Mouse (Mus musculus): Measurements from ENCODE around the gene Sema3b.
A peak's percentile ranks its signal among the peaks of the same experiment; 100 is the strongest.

The Sema3b gene

DNA sequence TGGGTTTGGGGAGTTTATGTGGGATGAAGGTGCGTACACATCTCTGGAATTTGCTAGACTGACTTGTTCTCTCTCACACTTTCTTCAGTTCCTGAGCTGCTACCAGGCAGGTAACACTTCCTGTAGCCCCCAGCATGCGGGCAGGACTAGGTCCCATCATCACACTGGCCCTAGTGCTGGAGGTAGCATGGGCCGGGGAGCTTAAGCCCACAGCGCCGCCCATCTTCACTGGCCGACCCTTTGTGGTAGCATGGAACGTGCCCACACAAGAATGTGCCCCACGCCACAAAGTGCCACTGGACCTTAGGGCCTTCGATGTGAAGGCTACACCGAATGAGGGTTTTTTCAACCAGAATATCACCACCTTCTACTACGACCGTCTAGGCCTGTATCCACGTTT is 39.0 kb downstream of the Sema3b start:
- DNase-seq (ENCODE audit: low read depth, low spot score), result no peak

DNA sequence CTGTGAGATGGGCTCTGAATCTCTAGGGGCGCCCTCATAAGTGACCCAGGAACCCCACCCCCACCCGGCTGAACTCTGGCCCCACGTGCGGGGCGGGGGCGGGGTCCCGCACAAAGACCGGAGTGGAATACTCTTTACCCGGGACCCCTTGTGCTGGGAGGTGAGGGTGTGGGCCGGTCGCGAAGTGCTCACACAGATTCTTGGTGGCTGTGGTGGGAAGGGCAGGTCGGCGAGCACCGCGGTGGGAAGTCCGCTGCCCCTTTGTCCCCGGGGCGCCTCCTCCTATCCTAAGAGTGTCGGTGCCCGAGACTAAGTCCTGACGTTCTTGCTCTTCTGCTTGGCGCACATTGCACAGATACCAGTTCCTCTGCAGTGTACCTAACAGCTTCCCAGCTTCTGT is 39.8 kb downstream of the Sema3b start:
- DNase-seq (ENCODE audit: low read depth, low spot score), result no peak

DNA sequence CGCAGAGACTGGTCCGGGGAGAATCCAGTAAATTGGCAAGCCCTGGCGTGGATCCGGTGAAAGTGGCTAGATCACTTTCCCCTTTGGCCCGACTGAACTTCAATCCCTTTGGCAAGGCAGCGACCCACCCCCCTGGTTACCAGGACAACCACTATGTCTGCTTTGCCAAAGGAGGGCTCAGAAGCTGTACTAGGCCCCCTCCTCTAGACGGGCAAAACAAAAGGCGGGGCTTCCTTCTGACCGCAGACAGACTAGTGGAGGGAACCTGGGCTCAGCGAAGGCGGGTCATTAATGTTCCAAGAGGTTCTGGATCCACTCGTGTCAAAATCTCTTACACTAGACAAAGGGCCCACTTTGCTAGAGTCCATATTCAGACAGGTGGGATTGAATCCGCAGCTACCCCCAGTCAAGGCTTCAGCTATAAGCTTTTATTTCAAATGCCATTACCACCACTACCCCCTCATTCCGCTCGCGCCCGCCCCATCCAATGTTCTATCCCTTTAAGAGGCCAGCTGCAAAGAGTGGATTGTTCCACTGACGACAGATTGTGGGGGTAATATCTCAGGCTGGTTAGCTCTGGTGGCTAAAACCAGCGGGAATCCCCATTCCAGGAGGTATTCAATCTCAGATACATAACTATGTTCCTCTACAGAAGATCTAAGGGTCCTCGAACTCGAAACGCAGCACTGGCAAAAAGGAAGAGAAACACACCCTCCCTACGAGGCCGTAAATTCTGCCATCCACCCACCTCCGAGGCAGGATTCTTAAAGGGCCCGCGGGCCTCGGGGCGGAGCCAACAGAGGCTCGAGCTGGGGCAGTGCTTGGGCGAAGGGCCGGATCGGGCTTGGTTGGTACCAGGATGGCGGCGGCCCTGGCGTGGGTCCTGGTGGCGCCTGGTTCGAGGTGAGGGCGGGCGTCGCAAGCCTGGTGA is 40.4 kb downstream of the Sema3b start:
- DNase-seq (ENCODE audit: low read depth, low spot score), result peak; percentile 95

DNA sequence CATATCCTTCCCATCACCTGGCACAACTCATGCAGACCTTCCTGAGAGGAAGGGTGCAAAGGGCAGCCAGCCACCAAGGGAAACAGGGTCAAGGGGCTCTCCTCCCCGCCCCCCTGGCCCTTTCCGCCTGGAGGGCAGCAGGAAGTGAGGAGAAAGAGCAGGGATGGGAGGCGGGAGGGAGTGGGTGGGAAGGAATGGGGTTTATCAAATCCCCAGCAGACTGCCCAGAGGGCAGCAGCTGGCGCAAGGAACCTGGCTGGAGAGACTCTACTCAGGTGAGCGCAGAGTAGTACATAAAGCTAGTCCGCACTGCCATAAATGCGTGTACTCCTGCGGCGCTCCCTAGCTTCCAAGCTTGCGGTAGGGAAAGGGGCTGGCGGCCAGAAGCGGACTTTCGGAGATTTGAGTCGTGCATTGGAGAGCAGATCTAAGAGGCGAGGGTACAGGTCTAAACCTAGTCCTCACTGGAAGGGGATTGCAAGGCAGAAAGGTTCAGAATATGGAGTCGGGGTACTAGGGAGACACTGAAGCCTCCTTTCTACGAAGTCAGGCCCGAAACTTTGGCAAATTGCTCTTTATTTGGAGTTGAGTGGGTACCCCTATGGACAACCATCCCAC is 41.2 kb downstream of the Sema3b start, which contains the start of gene Hyal2:
TSS of gene Hyal2 (plus strand) at position 244 of the 618 bp plus-strand sequence.
- no peak for DNase-seq (ENCODE audit: low read depth, low spot score)

DNA sequence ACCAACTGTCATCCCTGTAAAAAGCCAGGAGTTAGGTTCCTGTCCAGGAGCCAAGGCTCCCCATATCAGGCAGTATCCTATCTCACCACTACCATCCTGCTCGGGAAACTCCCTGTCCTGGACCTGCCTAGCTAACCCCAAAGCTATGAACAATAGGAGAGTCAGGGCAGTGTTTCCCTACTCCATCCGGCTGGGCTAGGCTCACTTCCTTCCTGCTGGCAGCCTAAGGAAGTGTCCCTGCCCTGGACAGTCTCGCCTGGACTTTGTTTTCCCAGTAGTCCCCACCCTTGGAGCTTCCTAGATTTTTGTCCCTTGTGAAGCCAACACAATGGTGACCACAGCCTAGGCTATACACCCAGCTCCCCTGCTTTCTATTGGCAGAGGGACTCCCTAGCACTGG is 42.2 kb downstream of the Sema3b start:
- DNase-seq (ENCODE audit: low read depth, low spot score), result no peak

DNA sequence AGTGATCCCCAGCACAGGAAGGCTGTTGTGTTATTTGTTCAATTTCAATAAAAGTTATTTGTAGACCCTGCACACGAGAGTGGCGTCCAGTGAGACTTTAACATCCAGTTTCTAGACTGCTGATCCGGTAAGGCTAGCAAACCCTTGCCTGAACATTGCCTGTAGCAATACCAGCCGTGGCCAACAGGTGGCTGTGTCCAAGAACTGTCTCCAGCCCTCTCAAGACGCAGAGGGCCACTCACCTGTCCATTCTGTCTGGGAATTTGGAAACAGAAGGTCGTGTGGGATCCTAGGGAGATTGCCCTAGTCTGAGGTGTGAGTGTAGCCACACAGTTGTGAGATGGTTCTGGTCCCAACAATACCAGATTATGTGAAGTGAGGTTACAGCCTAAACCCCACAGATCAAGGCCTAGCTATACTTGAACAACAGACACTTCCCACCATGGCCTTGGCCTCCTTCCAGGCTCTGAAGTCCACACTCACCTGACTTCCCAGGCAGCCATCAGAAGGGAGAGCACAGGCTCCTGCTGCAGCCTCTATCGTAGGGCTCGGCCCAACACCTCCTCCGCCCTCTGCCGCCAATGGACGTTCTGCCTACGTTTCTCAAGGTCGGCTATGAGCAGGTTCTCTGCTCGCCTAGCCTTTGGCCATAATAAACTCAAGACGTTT is 42.9 kb downstream of the Sema3b start:
- peak; percentile 82 for DNase-seq (ENCODE audit: low read depth, low spot score)

DNA sequence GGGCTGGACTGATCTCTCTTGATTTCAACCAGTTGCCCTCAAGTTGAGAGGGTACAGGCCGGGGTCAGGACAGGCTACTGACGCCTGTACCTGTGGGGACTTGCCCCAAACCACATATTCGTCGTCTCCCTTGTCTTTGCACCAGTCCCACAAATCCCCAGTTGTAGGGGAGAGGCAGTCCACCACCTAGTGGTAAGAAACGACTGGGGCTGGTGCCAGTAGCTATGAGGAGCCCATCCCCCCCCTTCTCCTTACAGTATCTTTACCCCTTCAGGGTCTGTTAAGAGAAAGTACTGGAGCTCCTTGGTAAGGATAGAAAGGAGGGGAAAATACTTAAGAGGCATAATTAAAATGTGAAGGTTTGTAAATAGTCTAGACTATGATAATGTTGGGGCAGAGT is 43.5 kb downstream of the Sema3b start:
- peak; percentile 50 for DNase-seq (ENCODE audit: low read depth, low spot score)

DNA sequence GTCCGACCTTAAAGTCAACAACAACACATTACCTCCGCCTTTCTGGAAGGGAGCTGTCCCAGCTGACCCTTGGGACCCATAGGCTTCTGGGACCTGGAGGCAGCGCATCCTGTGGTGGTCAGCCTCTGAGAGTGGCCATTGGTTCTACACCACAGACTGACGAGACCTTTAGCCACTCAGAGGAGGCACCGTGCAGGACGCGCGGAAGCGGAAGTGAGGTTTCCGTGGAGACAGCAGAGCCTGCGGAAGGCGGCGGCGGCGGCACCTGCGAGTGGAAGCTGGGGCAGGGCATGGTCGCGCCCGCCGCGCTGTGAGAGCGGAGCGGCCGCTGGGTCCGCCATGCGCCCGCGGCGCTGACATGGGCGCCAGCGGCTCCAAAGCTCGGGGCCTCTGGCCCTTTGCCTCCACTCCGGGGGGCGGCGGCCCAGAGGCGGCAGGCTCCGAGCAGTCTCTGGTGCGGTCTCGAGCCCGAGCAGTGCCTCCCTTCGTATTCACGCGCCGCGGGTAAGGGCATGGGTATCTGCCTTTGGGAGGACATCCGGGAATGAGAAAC is 45.9 kb downstream of the Sema3b start, which contains the start of gene Tusc2:
TSS of gene Tusc2 (plus strand) at position 227 of the 553 bp plus-strand sequence.
- DNase-seq (ENCODE audit: low read depth, low spot score), result peak; percentile 96

DNA sequence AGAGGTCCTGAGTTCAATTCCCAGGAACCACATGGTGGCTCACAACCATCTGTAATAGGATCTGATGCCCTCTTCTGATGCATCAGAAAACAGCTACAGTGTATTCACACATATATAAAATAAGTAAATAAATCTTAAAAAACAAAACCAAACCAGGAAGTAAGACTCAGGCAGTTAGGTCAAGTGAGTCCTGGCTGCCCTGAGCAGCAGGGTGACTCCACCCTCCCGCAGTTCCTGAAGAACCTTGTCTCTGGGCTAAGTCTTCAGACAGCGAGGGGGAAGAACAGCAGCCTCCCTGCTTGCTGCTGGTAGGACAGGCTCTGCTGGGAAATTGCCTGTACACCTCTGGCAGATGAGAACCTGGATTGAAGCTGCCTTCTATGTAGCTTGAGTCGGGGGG is 52.7 kb downstream of the Sema3b start:
- no peak for DNase-seq (ENCODE audit: low read depth, low spot score)

DNA sequence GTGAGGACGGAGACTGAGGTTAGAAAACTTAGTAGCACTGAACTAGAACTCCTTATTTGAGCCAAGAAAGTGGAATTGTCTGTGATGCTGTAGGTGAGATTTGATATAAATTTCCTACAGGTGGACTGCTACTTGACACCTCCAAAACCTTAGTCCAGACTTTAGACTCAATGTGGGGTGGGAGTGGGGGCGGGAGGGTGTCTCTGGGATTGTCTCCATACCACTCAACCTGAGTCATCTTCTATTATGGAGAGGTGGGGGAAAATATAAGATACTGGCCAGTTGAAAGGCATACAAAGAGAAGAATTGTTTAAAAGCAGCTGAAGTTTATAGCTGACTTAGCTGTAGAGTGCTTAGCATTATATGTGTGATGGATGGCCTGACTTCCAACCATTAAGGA is 53.3 kb downstream of the Sema3b start:
- no peak for DNase-seq (ENCODE audit: low read depth, low spot score)

DNA sequence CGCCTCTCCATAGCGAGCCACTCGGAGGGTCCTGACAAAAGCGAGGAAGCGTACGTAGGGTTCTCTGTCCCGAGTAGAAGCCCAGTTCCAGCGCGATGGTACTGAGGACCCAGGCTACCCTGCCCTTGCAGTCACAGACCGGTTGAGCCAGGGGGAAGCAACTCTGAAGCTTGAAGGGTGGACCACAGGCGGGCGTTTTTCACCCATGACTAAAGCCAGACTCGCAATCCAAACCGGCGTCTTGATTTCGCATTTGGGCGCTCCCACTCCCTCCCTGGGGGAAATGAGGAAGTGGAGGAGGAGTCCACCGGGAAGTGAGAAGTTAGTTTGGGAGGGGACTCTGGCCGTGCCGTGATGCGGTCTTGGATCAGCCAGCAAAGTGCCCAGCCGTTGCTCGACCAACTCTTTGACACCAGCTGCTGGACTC is 54.0 kb downstream of the Sema3b start:
- DNase-seq (ENCODE audit: low read depth, low spot score), result no peak

DNA sequence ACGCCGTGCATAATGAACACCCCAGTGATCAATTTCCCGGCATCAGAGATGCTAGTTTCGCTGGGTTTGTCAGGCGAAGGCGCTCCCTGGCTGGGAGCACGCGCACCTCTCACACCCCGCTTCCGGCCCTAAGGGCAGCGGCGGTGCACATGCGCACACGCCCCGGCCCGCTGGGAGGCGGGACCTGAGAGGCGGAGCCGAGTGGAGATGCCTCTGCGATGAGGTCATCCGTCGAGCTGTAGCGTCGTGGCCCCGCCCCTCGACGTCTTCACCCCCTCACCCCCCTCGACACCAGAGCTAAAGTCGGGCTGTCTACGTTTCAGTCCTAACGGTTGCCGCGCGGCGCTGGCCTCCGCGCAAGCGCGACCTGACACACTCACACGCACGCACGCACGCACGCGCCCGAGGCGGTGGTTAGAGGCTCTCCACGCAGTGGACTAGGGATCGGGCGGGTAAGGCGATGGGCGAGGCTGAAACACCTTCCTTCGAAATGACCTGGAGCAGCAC is 54.7 kb downstream of the Sema3b start:
- DNase-seq (ENCODE audit: low read depth, low spot score), result peak; percentile 100

DNA sequence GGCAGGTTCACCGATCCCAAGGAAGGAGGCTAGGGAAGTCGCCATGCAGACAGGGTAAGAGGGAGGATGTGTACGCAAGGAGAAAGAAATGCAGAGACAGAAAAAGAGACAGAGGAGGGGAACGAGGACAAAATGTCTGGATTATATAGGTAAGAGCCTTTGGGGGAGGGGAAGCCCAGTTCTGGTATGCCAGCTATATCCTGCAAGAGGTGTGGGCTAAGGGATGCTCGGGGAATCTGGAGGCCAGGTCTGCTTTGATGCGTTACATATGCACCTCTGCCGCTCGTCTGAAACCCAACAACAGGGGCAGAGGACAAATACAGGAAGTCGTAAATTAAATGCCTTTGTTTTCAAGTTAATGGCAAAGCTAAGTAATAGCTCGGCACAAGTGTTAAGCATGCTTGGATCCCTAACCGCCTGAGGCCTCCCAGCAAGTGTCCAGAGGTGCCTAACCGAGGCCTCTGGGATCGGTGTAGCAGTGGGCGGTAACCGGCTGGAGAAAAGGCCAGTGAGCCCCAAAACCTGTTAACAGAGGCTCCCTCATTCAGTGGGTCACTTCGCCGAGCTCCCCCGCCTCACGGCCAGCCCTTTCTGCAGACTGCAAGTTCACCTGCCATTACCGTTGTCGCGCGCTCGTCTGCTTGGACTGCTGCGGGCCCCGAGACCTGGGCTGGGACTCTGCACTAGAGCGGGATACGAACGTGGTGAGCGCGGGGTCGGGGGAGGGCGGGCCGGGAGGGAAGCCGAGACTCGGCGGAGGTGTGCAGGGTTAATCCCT is 55.3 kb downstream of the Sema3b start:
- peak; percentile 62 for DNase-seq (ENCODE audit: low read depth, low spot score)

DNA sequence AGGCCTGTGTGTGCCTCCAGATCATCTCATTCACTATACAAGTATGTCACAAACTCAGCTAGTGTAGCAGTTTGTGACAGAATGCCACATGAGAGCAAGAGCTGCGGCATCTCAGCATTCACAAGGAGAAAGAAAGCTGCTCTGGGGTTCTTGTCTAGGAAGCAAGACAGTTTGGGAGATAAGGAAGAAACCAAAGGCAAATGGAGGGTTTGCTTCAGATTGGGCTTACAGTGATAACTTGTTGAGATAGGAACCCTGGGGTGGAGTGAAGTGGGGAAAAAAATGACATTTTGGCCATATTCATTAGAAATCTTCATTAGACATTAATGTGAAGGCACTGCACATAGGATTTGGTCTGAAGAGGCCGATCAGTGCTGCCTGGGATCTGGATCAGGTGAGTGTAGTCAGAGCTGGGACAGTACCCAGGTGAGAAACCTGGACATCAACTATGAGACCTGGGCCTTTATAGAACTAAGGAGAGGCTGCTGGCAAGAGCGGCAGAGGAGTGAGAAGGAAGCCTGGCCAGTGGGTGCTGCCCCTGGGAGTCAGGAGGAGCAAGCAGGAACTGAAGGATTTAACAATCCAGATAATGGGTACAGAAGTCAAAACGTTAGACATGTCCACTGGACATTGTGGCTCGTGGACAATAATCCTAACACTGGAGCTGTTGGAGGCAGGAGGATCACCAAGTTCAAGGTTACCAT is 56.2 kb downstream of the Sema3b start:
- DNase-seq (ENCODE audit: low read depth, low spot score), result no peak

DNA sequence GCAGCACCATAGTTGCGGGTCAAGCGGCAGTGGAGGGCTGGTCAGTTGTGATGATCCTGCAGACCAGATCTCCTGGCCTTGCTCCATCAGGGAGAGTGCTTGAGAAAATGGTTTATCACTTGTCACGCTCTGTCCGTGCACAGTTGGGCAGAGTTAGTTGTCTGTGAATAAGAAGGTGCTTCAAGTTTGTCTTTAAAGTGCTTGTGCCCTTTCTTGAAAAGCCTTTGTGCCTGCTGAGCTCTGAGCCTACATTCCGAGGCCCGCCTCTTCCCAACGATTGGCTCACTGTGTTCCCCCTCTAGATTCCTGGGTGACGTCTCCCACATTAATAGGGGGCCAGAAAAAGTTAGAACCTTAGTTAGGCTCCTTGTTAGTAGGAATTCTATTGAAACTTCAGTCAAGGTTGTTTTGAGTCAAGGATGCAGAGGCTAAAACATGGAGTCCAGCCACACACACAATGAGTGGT is 57.1 kb downstream of the Sema3b start:
- no peak for DNase-seq (ENCODE audit: low read depth, low spot score)

DNA sequence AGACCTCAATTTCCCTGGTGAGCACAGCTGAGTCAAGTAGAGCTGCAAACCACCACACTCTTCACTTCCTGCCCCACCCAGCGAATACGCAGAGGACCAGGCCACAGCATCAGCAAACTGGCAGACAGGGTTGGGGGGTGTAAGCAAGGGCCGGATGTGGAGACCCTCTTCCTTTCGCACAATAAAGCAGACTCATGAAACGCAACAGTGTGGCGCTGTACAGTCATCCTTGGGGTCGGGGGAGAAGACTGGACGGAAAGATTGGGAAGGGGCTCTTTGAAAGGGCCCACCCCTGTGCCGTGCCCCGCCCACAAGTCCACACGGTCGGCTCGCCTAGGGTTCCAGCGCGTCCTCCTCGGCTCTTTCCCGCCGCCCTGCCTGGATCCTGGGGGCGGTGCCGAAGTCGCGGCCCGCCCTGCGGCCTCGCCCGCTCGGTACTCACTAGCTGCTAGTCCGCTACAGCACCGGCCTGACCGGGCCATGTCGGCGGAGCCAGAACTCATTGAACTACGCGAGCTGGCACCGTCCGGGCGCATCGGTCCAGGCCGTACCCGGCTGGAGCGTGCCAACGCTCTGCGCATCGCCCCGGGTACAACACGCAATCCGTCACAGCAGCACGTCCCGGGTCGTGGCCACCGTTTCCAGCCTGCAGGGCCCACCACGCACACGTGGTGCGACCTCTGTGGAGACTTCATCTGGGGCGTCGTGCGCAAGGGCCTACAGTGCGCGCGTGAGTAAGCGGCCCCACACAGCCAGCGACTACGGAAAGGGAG is 57.7 kb downstream of the Sema3b start, which contains the start of gene Rassf1:
TSS of gene Rassf1 (plus strand) at position 439 of the 773 bp plus-strand sequence.
- DNase-seq (ENCODE audit: low read depth, low spot score), result no peak

DNA sequence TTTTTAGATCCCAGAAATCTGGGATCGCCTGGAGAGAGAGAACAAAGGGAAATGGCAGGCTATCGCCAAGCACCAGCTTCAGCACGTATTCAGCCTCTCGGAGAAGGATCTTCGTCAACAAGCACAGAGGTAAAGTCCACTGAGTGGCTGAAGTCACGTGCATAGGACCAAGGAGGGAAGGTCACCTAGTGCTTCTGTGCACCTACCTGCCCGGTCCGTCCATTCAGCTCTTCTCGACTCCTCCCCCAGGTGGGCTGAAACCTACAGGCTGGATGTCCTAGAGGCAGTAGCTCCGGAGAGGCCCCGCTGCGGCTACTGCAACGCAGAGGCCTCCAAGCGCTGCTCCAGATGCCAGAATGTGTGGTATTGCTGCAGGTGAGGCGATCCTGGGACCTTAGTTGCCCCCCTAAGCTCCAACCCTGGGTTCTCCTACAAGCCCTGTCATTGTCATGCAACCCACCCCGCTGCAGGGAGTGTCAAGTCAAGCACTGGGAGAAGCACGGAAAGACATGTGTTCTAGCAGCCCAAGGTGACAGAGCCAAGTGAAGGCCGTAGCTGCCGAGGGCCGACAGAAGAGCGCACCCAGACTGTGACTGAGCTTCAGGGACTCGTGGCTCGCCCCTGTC is 58.4 kb downstream of the Sema3b start:
- DNase-seq (ENCODE audit: low read depth, low spot score), result no peak

DNA sequence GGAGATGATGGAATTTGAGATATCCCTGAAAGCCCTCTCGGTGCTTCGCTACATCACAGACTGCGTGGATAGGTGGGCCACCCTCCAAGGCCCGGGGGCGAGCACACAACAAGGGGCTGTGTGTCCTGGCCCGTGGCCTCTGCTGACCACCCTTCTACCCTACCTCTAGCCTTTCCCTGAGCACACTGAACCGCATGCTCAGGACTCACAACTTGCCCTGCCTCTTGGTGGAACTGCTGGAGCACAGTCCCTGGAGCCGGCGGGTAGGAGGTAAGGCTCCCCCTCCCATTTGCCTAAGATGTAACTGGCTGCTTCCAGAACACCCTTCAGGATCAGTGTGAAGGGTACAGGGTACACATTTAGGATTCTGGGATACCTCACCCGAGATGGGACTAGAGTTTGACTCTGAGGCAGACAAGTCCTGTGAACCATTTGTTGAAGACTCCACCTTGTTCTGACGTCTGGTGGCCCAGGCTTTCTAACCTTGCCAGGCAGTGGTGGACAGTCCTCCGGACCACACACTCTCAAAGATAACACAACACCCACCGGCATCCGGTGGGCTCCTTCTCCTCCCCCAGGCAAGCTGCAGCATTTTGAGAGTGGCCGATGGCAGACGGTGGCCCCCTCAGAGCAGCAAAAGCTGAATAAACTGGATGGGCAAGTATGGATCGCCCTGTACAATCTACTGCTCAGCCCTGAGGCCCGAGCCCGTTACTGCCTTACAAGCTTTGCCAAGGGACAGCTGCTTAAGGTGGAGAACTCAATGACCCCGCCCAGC is 59.5 kb downstream of the Sema3b start:
- no peak for DNase-seq (ENCODE audit: low read depth, low spot score)
